Mouse (Mus musculus) liver, embryonic 15.5 days (tissue): Measurements from ENCODE around the gene Smyd5. TPM values are rescaled to one million over a fixed set of nuclear protein-coding genes. Genes with fewer than 3 reads are reported as not detected.

Source experiments
- ATAC-seq: fragments of 200-750 bp; cut with Nextera tagmentation; 2 replicates; pipeline ENCODE4 v1.8.0; 2017; ENCODE audit warnings: moderate number of reproducible peaks, mild to moderate bottlenecking, moderate library complexity; ENCODE audit not compliant: insufficient read depth
- H3K27ac ChIP-seq: fragments of 300-500 bp; sonication (generic); replicated peaks from 2 replicates; pipeline ENCODE4 v1.5.1; 2015; ENCODE audit warnings: mild to moderate bottlenecking, inconsistent platforms
- H3K27me3 ChIP-seq: fragments of 300-500 bp; sonication (generic); 2 replicates; pipeline ENCODE4 v1.6.1; 2015; ENCODE audit warnings: mild to moderate bottlenecking, inconsistent platforms
- H3K36me3 ChIP-seq: fragments of 300-500 bp; sonication (generic); replicated peaks from 2 replicates; pipeline ENCODE4 v1.6.1; 2015; ENCODE audit warnings: moderate library complexity, mild to moderate bottlenecking, inconsistent platforms
- H3K4me1 ChIP-seq: fragments of 300-500 bp; sonication (generic); replicated peaks from 2 replicates; pipeline ENCODE4 v1.6.1; 2015; ENCODE audit warnings: inconsistent platforms
- H3K4me2 ChIP-seq: fragments of 300-500 bp; sonication (generic); 2 replicates; pipeline ENCODE4 v1.6.1; 2015; ENCODE audit warnings: moderate library complexity, mild to moderate bottlenecking, inconsistent platforms
- H3K4me3 ChIP-seq: fragments of 300-500 bp; sonication (generic); replicated peaks from 2 replicates; pipeline ENCODE4 v1.5.1; 2015; ENCODE audit warnings: mild to moderate bottlenecking, inconsistent platforms
- H3K9ac ChIP-seq: fragments of 300-500 bp; sonication (generic); 2 replicates; pipeline ENCODE4 v1.6.1; 2015; ENCODE audit warnings: moderate library complexity, mild to moderate bottlenecking, inconsistent platforms
- H3K9me3 ChIP-seq: fragments of 300-500 bp; sonication (generic); replicated peaks from 2 replicates; pipeline ENCODE4 v1.6.1; 2016; ENCODE audit warnings: inconsistent platforms
- WGBS: fragments of 180-500 bp; shearing (Covaris S2); methylation state at CpG from one replicate; pipeline ENCODE4 v1.1.7; 2015; ENCODE audit warnings: mixed read lengths; ENCODE audit not compliant: insufficient replicate concordance; 5-methylcytosine and 5-hydroxymethylcytosine counted together
- polyA plus RNA-seq: library from polyadenylated mRNA; unstranded; fragments of >200 nt; fragmentation: Nextera tagmentation; extraction: Ambion mirVana; gene quantifications from 2 replicates; pipeline ENCODE4 v1.2.1, GENCODE M21; 2015

The Smyd5 gene
- polyA plus RNA-seq, 1 experiment from 2014 or later = 20.1 TPM

DNA sequence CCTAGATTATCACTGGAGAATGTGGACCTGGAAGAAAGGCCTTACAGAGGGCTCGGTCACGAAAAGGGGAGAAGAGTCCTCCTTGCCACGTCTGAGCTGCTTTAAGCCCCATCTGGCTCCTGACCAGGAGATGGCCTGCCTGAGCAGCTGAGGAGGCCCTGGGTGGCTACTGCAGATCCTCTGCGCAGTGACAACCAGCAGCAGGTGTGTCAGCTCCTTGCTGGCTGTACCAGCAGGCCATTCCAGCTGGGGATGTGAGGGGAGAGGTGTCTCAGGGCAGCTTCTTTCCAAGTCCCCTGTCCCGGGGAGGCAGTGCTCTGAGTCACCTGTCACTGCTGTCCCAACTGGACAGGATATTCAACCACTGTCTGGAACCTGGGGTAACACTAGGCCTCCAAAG, 40.8 kb downstream of the Smyd5 start:
- H3K9me3 ChIP-seq = no peaks in the 10 kb centered on the region
- no peak overlapping the region for H3K27ac ChIP-seq
- no peak overlapping the region for H3K9ac ChIP-seq
- ATAC-seq = no peak
- no peak overlapping the region for H3K4me2 ChIP-seq
- peaks cover 22% of the 10 kb centered on the region for H3K36me3 ChIP-seq
- no peak overlapping the region for H3K4me3 ChIP-seq
- WGBS = 44% methylated on average over 5 of the region's 5 CpGs
- H3K4me1 ChIP-seq = no peaks in the 10 kb centered on the region
- H3K27me3 ChIP-seq = peaks cover 11% of the 10 kb centered on the region

GRCm38 (mm10) chr6:85475581-85475980, 43.8 kb downstream of the Smyd5 start:
- peaks cover 32% of the 10 kb centered on the region for H3K27me3 ChIP-seq
- 50% methylated on average over 3 of the region's 3 CpGs for WGBS

DNA sequence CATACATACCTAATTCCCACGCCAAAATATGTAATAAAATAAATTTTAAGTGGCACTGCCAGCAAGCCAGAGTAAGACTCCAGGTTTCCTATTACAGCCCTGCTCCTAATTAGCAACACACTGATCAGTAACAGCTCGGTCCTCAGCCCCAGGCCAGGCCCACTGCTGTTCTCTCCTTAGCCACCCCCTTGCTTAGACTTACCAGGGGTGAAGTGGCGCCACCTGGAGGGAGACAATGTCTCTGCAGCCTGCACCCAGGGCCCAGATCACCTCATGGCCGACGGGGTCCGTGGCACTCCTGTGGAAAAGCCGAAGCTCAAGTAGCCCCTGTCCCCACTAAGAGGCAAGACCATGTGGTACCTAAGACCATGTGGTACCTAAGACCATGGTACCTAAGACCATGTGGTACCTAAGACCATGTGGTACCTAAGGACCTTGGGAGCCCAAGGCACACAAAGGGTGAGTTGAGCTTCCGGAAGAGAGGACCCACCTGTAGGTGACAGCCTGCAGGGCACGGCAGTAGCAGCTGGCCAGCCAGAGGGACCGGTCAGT, 45.7 kb downstream of the Smyd5 start:
- ATAC-seq = no peak

More at GRCm38 (mm10) chr6:85475581-85475980, 43.8 kb downstream of the Smyd5 start:
- H3K27ac ChIP-seq = no peak overlapping the region
- no peak overlapping the region for H3K9ac ChIP-seq
- no peak overlapping the region for H3K4me3 ChIP-seq
- H3K36me3 ChIP-seq = no peaks in the 10 kb centered on the region
- no peak for ATAC-seq
- no peak overlapping the region for H3K4me2 ChIP-seq
- no peaks in the 10 kb centered on the region for H3K4me1 ChIP-seq
- H3K9me3 ChIP-seq = no peaks in the 10 kb centered on the region

DNA sequence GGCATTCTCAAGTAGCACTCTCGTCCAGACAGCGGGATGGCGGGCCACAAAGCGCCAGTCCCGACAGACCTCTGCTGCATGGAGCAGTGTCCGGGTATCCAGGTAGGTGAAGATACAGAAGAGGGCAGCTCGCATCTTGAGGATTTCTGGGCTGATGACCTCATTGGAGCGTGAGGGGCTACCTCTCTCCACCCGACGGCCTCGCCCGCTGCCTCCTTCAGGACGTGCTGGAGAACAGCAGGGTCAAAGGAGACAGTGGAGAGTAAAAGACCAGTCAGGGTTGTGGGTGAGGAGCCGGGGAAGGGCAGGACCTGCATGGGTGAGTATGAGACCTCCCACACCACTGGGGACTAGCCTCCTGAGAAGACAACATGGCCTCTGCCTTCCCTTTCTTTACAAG, 46.6 kb downstream of the Smyd5 start:
- no peak overlapping the region for H3K9ac ChIP-seq
- H3K36me3 ChIP-seq = no peaks in the 10 kb centered on the region
- no peaks in the 10 kb centered on the region for H3K4me1 ChIP-seq
- no peak for ATAC-seq
- 40% methylated on average over 14 of the region's 14 CpGs for WGBS
- H3K27ac ChIP-seq = no peak overlapping the region
- no peaks in the 10 kb centered on the region for H3K9me3 ChIP-seq
- no peak overlapping the region for H3K4me3 ChIP-seq
- no peak overlapping the region for H3K4me2 ChIP-seq
- peaks cover 54% of the 10 kb centered on the region for H3K27me3 ChIP-seq

More for the DNA sequence above, 45.7 kb downstream of the Smyd5 start:
- Histone ChIP-seq H3K4me1 (no peaks in the 10 kb centered on the region), H3K4me3 (no peak overlapping the region), H3K36me3 (no peaks in the 10 kb centered on the region), H3K27me3 (peaks cover 48% of the 10 kb centered on the region), H3K9ac (no peak overlapping the region), H3K27ac (no peak overlapping the region), H3K4me2 (no peak overlapping the region), H3K9me3 (no peaks in the 10 kb centered on the region)
- WGBS = 36% methylated on average over 10 of the region's 10 CpGs

DNA sequence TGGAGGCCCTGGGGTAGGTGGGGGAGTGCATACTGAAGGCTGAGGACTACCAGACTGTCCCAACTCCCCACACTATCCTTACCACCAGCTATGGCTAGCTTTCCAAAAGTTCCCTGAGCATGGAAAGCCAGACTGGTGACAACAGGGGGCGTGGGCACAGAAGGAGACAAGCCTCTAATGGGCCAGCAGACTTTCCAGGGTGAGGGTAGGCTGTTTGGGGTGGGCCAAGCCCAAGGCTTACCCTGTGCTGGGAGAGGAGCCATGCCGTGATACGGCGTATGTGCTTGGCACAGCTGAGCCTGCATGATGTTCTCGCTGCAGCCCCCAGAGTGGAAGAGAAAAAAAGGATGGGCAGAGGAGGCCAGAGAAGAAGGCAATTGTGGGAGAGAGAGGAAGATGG, 48.2 kb downstream of the Smyd5 start:
- H3K27ac ChIP-seq = no peak overlapping the region
- 72% methylated on average over 5 of the region's 5 CpGs for WGBS
- no peak for ATAC-seq
- H3K4me2 ChIP-seq = no peak overlapping the region
- no peaks in the 10 kb centered on the region for H3K36me3 ChIP-seq
- no peaks in the 10 kb centered on the region for H3K9me3 ChIP-seq
- no peaks in the 10 kb centered on the region; the same call in 1 of the 2 replicates for H3K4me1 ChIP-seq
- H3K4me3 ChIP-seq = no peak overlapping the region
- H3K9ac ChIP-seq = no peak overlapping the region
- peaks cover 69% of the 10 kb centered on the region for H3K27me3 ChIP-seq

- 62% methylated on average over 16 of the region's 16 CpGs for WGBS
- no peak overlapping the region for H3K9ac ChIP-seq
- H3K4me1 ChIP-seq = no peaks in the 10 kb centered on the region; the same call in 1 of the 2 replicates
- H3K27ac ChIP-seq = no peak overlapping the region
- no peaks in the 10 kb centered on the region for H3K9me3 ChIP-seq
- no peaks in the 10 kb centered on the region for H3K36me3 ChIP-seq
- no peak overlapping the region for H3K4me2 ChIP-seq
- peaks cover 76% of the 10 kb centered on the region for H3K27me3 ChIP-seq
- no peak overlapping the region for H3K4me3 ChIP-seq
- no peak for ATAC-seq
Observed at GRCm38 (mm10) chr6:85480685-85481084, 48.9 kb downstream of the Smyd5 start.

GRCm38 (mm10) chr6:85483843-85484721, 52.3 kb downstream of the Smyd5 start:
- Histone ChIP-seq H3K9ac (no peak overlapping the region), H3K4me2 (peak overlapping the region; percentile 5; the same call in 1 of the 2 replicates), H3K4me3 (peak overlapping the region; percentile 7; the same call in 1 of the 2 replicates), H3K27me3 (peaks cover 70% of the 10 kb centered on the region), H3K36me3 (no peaks in the 10 kb centered on the region), H3K9me3 (no peaks in the 10 kb centered on the region), H3K27ac (no peak overlapping the region), H3K4me1 (no peaks in the 10 kb centered on the region; the same call in 1 of the 2 replicates)
- WGBS = 5% methylated on average over 90 of the region's 92 CpGs
- no peak for ATAC-seq

DNA sequence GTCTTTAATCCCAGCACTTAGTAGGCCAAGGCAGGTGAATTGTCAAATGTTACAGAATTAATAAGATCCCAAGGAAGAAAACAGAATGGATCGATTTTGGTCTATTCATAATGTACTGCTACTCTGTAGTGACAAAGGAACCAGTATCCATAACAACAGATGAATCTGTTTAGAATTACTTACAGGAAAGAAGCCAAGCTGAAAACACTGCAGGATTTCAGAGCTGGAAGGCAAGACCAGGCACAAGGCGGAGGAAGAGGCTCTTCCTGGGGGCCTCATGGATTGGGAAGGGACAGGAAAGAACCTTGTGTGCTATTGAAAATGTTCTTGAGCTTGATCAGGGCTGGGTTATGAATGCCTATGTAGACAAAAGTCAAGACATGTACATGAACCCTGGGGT, 53.9 kb downstream of the Smyd5 start:
- Histone ChIP-seq H3K4me3 (no peak overlapping the region), H3K4me1 (no peaks in the 10 kb centered on the region; the same call in 1 of the 2 replicates), H3K36me3 (no peaks in the 10 kb centered on the region), H3K9ac (no peak overlapping the region), H3K9me3 (no peaks in the 10 kb centered on the region), H3K27ac (no peak overlapping the region), H3K27me3 (peaks cover 61% of the 10 kb centered on the region), H3K4me2 (no peak overlapping the region)
- no peak for ATAC-seq
- 44% methylated on average over 2 of the region's 2 CpGs for WGBS

DNA sequence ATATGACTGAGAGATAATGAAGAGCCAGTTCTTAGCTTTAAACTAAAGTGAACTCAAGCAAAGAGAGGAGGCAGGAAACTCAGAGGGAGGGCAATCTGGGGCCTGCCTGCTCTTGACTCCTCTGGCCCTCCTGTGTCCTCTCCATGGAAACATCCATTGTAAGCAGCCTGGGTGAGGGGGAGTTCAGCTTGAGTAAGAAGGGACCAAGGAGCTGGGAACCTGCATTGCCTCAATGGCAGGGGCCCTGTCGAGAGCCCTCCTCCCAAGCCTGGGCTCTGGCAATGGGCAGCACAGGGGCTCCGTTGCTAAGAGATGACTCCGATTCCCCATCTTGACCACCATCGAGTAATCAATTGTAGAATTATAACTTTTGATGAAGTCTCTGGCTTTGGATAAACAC, 56.7 kb downstream of the Smyd5 start:
- no peak overlapping the region for H3K4me2 ChIP-seq
- H3K4me1 ChIP-seq = no peaks in the 10 kb centered on the region; the same call in 1 of the 2 replicates
- H3K9me3 ChIP-seq = no peaks in the 10 kb centered on the region
- no peak for ATAC-seq
- no peak overlapping the region for H3K4me3 ChIP-seq
- no peak overlapping the region for H3K9ac ChIP-seq
- no peaks in the 10 kb centered on the region for H3K36me3 ChIP-seq
- WGBS = 63% methylated on average over 4 of the region's 4 CpGs
- no peak overlapping the region for H3K27ac ChIP-seq
- H3K27me3 ChIP-seq = peaks cover 35% of the 10 kb centered on the region

DNA sequence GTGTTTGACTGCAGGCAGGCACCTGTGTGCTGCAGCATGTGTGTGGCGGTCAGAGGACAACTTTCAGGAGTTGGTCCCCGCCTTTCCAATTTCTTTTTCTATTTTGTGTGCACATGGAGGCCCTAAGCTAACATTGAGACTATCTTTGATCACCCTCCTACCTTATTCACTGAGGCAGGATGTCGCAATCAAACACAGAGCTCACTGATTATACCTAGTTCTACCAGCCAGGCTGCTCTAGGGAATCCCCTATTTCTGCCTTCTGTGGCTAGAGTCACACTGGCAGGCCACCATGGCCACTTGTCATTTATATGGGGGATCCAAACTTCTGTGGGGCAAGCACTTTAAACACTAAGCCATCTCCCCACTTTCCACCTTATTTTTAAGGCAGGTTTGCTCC, 57.9 kb downstream of the Smyd5 start:
- no peak overlapping the region for H3K4me2 ChIP-seq
- 53% methylated on average over 3 of the region's 3 CpGs for WGBS
- no peak for ATAC-seq
- H3K4me3 ChIP-seq = no peak overlapping the region
- no peaks in the 10 kb centered on the region for H3K36me3 ChIP-seq
- H3K4me1 ChIP-seq = no peaks in the 10 kb centered on the region
- no peak overlapping the region for H3K27ac ChIP-seq
- H3K9ac ChIP-seq = no peak overlapping the region
- H3K27me3 ChIP-seq = peaks cover 23% of the 10 kb centered on the region
- no peaks in the 10 kb centered on the region for H3K9me3 ChIP-seq

DNA sequence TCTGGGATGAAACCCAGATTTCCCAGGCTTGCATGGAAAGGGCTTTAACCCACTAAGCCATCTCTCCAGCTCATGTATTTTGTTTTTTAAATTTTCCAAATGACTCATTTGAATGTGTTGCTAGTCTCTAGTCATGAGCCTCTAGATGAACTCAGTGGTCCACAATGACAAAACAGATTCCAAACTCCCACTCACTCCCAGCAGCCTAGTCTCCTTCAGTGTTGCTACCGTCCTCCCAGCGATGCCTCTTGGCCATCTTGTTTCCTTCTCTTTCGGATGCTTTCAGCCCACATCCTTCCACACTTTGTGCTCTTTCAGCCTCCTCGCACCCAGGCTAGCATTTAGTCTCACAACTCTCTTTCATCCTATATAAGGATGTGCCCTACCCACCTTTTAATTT, 58.5 kb downstream of the Smyd5 start:
- Histone ChIP-seq H3K27ac (no peak overlapping the region), H3K9ac (no peak overlapping the region), H3K36me3 (no peaks in the 10 kb centered on the region), H3K9me3 (no peaks in the 10 kb centered on the region), H3K27me3 (peaks cover 18% of the 10 kb centered on the region), H3K4me3 (no peak overlapping the region), H3K4me1 (no peaks in the 10 kb centered on the region), H3K4me2 (no peak overlapping the region)
- 63% methylated on average over 4 of the region's 4 CpGs for WGBS
- ATAC-seq = no peak
